Mouse (Mus musculus) stomach, embryonic 16.5 days (tissue): Measurements from ENCODE around the gene Disp3. TPM values are rescaled to one million over a fixed set of nuclear protein-coding genes. Genes with fewer than 3 reads are reported as not detected.
A peak's percentile ranks its signal among the peaks of the same experiment; 100 is the strongest.

Experiments
- ATAC-seq: fragments of 200-750 bp; cut with Nextera tagmentation; 2 replicates; pipeline ENCODE4 v1.8.0; 2017; ENCODE audit warnings: moderate number of reproducible peaks, moderate TSS enrichment; ENCODE audit not compliant: insufficient read depth, low FRiP score
- H3K27ac ChIP-seq: fragments of 300-500 bp; sonication (generic); 2 replicates; pipeline ENCODE4 v1.5.1; 2014; ENCODE audit warnings: low read length
- H3K27me3 ChIP-seq: fragments of 300-500 bp; sonication (generic); 2 replicates; pipeline ENCODE4 v1.6.1; 2014; ENCODE audit warnings: low read length, control low read depth, mixed read lengths; ENCODE audit not compliant: control insufficient read depth, insufficient read depth
- H3K36me3 ChIP-seq: fragments of 300-500 bp; sonication (generic); 2 replicates; pipeline ENCODE4 v1.6.1; 2014; ENCODE audit warnings: low read length; ENCODE audit not compliant: control insufficient read depth, insufficient read depth
- H3K4me1 ChIP-seq: fragments of 300-500 bp; sonication (generic); 2 replicates; pipeline ENCODE4 v1.6.1; 2014; ENCODE audit warnings: low read length, control low read depth, mixed read lengths; ENCODE audit not compliant: control insufficient read depth, insufficient read depth
- H3K4me2 ChIP-seq: fragments of 300-500 bp; sonication (generic); 2 replicates; pipeline ENCODE4 v1.6.1; 2014; ENCODE audit warnings: low read depth, low read length, mixed read lengths
- H3K4me3 ChIP-seq: fragments of 300-500 bp; sonication (generic); replicated peaks from 2 replicates; pipeline ENCODE4 v1.5.1; 2014; ENCODE audit warnings: mild to moderate bottlenecking, low read length
- H3K9ac ChIP-seq: fragments of 300-500 bp; sonication (generic); 2 replicates; pipeline ENCODE4 v1.6.1; 2014; ENCODE audit warnings: low read length
- H3K9me3 ChIP-seq: fragments of 300-500 bp; sonication (generic); replicated peaks from 2 replicates; pipeline ENCODE4 v1.6.1; 2016; ENCODE audit warnings: low read length, control low read depth; ENCODE audit not compliant: control insufficient read depth
- WGBS: fragments of 180-500 bp; shearing (Covaris S2); extraction: QIAGEN DNeasy Blood & Tissue Kit; methylation state at CpG from one replicate; pipeline ENCODE4 v1.1.7; 2014; 5-methylcytosine and 5-hydroxymethylcytosine counted together
- polyA plus RNA-seq: library from polyadenylated mRNA; unstranded; fragments of >200 nt; fragmentation: Nextera tagmentation; extraction: Ambion mirVana; gene quantifications from 2 replicates; pipeline ENCODE4 v1.2.1, GENCODE M21; 2015

Disp3 gene
- polyA plus RNA-seq, 1 experiment from 2014 or later, result 0.12 TPM

DNA sequence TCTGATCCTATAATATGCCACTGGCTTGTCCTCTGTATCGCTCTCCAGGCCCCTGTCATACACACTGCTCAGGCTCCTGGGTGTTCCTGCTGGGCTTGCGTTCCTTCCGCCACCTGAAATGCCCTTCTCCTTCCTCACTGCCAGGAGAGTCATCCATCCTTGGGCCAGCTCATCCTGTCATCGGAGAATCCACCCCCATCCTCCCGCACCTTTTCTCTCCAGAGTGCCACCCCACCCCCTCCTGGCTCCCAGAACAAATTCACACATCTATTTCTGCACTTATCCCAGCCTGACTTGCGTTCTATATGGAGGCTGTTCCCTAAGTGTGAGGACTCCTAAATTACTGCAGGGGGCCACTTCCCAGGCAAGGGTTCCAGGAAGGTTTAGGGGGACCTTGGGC, 9.9 kb upstream of the Disp3 start:
- H3K4me1 ChIP-seq, result no peaks in the 10 kb centered on the region
- H3K36me3 ChIP-seq, result no peaks in the 10 kb centered on the region
- no peak overlapping the region for H3K27ac ChIP-seq
- no peak for ATAC-seq
- no peaks in the 10 kb centered on the region for H3K27me3 ChIP-seq
- no peak overlapping the region for H3K4me2 ChIP-seq
- no peak overlapping the region for H3K9ac ChIP-seq
- no peak overlapping the region for H3K4me3 ChIP-seq
- WGBS, result 71% methylated on average over 6 of the region's 6 CpGs
- no peaks in the 10 kb centered on the region for H3K9me3 ChIP-seq

DNA sequence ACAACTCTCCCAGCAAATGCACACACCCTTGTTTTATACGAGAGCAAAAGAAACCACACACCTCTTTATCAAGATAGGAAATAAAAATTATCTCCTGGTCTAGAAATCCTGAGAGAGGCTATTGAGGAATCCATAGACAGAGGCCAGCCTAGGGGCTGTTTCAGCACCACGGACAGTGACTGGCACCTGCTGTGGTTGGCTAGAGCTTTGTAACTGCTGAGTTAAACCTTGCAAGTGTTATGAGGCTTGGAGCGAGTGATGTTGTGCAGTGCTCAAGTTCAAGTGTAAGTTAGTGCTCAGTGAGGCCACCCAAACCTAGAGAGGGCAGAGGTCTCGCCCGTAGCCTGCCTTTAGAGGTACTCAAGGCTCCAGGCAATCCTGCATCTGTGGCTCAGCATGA, 5.6 kb upstream of the Disp3 start:
- Histone ChIP-seq H3K27ac (no peak overlapping the region), H3K4me3 (no peak overlapping the region), H3K36me3 (no peaks in the 10 kb centered on the region), H3K27me3 (peaks cover 4% of the 10 kb centered on the region; the same call in 1 of the 2 replicates), H3K4me2 (no peak overlapping the region), H3K9me3 (no peaks in the 10 kb centered on the region), H3K4me1 (no peaks in the 10 kb centered on the region), H3K9ac (no peak overlapping the region)
- WGBS, result 17% methylated on average over 5 of the region's 5 CpGs
- no peak for ATAC-seq

DNA sequence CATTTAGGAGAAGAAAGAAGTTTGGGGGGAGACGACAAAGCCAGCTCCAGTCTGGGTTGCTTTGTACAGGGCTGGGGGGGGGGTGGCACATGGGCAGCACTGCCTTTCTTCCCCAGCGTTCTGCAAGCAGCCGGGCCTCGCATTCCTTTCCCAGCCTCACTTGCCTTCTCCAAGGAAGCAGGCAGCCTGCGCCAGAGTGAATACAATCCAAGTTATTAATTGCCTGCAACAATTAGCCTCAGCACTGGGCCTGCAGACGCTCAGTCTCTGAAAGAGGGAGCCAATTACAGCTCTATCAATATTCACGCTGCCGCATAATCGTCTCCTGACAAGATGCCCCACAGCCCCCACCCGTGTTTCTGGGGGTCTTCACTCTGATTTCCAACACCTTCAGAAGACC, 4.1 kb upstream of the Disp3 start:
- 67% methylated on average over 10 of the region's 10 CpGs for WGBS
- H3K9me3 ChIP-seq, result peaks cover 3% of the 10 kb centered on the region; the same call in 1 of the 2 replicates

DNA sequence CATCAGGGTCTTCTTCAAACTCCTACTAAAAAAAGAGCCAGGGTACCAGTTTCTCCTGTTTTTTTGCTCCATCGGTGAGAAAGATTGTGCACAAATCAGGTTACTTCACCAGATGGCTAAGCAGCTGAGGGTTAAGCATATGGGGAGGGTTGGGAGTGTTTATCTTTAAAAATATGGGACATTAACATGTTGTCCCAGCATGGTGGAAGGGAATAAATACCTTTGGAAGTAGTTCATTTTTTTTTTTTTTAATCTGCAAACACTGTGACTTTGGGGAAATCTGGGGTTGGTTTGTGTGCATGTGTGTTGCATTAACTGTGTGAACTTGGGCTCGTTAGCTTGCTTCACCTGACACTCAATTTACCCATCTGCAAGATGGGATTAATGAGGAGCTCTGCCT, 3.3 kb upstream of the Disp3 start:
- Histone ChIP-seq H3K4me2 (no peak overlapping the region), H3K9me3 (peaks cover 3% of the 10 kb centered on the region; the same call in 1 of the 2 replicates), H3K27ac (no peak overlapping the region), H3K9ac (no peak overlapping the region), H3K27me3 (peaks cover 26% of the 10 kb centered on the region), H3K36me3 (no peaks in the 10 kb centered on the region), H3K4me1 (no peaks in the 10 kb centered on the region), H3K4me3 (no peak overlapping the region)
- ATAC-seq, result no peak
- 62% methylated on average over 2 of the region's 2 CpGs for WGBS

More for the DNA sequence above, 4.1 kb upstream of the Disp3 start:
- Histone ChIP-seq H3K9ac (no peak overlapping the region), H3K27ac (no peak overlapping the region), H3K4me1 (no peaks in the 10 kb centered on the region), H3K36me3 (no peaks in the 10 kb centered on the region), H3K4me3 (no peak overlapping the region), H3K27me3 (peaks cover 18% of the 10 kb centered on the region), H3K4me2 (no peak overlapping the region)
- ATAC-seq, result no peak

DNA sequence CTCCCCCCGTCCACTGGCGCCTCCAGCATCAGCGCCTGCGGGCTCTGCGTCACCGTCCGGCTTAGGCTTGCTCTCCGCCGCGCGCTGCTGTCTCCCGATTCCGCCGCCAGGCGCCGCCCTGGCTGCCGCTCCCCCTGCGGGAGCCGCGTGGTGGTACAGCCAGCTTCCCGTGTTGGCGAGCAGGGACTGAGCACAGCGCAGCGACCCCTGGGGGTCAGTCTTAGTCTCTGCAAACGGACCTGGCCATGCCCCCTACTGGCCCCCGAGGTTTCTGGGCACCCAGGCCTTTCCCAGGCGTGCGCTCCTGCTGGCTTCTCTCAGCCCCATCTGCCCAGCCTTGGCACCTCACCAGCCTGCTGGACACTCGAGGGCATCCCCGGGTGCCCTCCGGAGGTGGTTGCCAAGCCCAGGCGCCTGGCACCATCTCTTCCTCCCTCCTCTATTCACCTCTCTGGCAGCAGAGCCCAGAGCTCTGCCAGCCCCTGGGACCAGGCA, 337 bp upstream of the Disp3 start:
- peak overlapping the region; percentile 37 for H3K4me3 ChIP-seq
- peak overlapping the region; percentile 56 for H3K4me2 ChIP-seq
- peaks cover 36% of the 10 kb centered on the region for H3K27me3 ChIP-seq
- 3% methylated on average over 32 of the region's 32 CpGs for WGBS
- H3K4me1 ChIP-seq, result no peaks in the 10 kb centered on the region
- H3K9me3 ChIP-seq, result peaks cover 3% of the 10 kb centered on the region; the same call in 1 of the 2 replicates
- peak; percentile 54; the same call in 1 of the 2 replicates for ATAC-seq
- H3K36me3 ChIP-seq, result no peaks in the 10 kb centered on the region
- H3K9ac ChIP-seq, result no peak overlapping the region
- no peak overlapping the region for H3K27ac ChIP-seq

DNA sequence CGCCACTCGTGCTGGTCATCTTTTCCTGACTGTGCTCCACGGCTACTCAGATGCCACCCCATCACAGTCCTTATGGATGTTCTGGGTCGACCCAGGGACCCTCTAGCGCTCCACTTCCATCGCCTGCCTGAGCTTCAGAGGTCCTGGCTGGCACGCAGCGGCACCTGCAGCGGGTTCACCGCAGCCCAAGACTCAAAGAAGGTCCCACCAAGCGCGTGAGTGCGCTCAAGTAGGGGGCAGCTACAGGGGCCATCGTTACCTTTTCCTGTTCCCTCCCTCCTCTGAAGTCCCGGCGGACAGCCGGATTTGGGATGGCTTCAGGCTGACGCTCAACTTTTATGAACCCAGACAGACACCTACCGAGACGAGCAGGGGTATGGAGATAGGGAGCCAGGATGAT, 724 bp downstream of the Disp3 start:
- Histone ChIP-seq H3K4me1 (no peaks in the 10 kb centered on the region), H3K4me3 (peak overlapping the region; percentile 37; the same call in 1 of the 2 replicates), H3K4me2 (no peak overlapping the region), H3K36me3 (no peaks in the 10 kb centered on the region), H3K9me3 (peaks cover 3% of the 10 kb centered on the region; the same call in 1 of the 2 replicates), H3K27me3 (peaks cover 36% of the 10 kb centered on the region), H3K27ac (no peak overlapping the region), H3K9ac (no peak overlapping the region)
- no peak for ATAC-seq
- WGBS, result 2% methylated on average over 20 of the region's 20 CpGs

DNA sequence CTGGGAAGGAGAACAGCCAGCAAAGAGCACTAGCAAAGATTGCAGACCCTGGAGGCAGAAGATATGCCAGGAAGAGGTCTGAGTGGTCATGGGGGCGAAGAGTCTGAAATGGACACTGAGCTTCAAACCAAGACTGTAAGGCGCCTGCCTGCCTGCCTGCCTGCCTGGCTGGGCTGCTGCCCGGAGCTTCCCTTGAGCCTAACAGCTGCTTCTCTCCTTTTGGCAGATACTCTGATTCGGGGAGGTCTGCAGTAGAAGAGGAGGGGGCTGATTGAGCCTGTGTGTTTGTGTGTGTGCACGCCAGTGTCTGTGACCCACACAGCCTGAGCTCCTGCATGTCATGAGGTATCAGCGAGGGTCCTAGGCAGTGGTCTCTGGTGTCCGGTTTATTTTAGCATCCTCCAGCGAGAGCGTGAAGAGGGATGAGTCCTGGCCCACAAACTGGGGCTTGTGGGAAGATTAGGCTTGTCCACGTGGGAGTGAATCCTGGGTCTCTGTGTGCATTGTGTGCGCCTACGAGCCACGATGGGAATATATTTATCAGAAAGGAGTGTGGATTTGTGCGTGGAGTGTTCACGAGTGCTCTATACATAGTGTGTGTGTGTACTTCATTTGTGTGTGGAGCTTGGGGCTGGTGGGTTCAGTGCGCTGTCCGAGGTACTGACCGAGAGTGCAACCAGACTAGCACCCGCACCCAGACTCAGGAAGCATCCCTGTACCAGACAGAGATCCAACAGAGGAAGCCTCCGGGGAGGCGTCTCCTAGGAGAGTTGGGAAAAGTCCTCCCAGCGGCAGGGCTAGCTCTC, 1.3 kb downstream of the Disp3 start:
- no peaks in the 10 kb centered on the region for H3K4me1 ChIP-seq
- H3K27ac ChIP-seq, result no peak overlapping the region
- no peak overlapping the region for H3K4me2 ChIP-seq
- H3K9ac ChIP-seq, result no peak overlapping the region
- no peaks in the 10 kb centered on the region for H3K36me3 ChIP-seq
- H3K4me3 ChIP-seq, result no peak overlapping the region
- peak; percentile 46; the same call in 1 of the 2 replicates for ATAC-seq
- WGBS, result 18% methylated on average over 22 of the region's 22 CpGs
- peaks cover 36% of the 10 kb centered on the region for H3K27me3 ChIP-seq
- peaks cover 3% of the 10 kb centered on the region; the same call in 1 of the 2 replicates for H3K9me3 ChIP-seq

DNA sequence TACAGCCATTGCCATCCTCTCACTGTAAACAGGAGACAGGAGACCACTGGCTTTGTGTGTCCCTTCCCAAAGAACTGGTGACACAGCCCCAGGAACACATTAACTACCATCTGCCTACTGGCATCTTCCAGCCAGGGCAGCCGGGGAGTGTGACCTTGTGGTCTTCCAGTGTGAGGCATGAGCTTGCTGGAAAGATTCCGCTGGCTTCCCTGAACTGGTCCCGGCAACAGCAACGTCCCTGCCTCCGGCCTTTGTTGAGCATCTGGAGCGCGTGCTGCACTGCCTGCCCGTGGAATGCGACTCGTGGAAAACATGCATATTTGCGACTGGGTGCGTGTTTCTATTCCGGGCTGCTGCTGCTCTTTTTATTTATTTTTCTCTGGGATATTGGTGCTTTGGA, 3.5 kb downstream of the Disp3 start:
- Histone ChIP-seq H3K27me3 (peaks cover 36% of the 10 kb centered on the region), H3K9me3 (peaks cover 3% of the 10 kb centered on the region; the same call in 1 of the 2 replicates), H3K4me3 (no peak overlapping the region), H3K27ac (no peak overlapping the region), H3K36me3 (no peaks in the 10 kb centered on the region), H3K4me1 (no peaks in the 10 kb centered on the region), H3K9ac (no peak overlapping the region), H3K4me2 (no peak overlapping the region)
- 53% methylated on average over 13 of the region's 13 CpGs for WGBS
- ATAC-seq, result no peak

DNA sequence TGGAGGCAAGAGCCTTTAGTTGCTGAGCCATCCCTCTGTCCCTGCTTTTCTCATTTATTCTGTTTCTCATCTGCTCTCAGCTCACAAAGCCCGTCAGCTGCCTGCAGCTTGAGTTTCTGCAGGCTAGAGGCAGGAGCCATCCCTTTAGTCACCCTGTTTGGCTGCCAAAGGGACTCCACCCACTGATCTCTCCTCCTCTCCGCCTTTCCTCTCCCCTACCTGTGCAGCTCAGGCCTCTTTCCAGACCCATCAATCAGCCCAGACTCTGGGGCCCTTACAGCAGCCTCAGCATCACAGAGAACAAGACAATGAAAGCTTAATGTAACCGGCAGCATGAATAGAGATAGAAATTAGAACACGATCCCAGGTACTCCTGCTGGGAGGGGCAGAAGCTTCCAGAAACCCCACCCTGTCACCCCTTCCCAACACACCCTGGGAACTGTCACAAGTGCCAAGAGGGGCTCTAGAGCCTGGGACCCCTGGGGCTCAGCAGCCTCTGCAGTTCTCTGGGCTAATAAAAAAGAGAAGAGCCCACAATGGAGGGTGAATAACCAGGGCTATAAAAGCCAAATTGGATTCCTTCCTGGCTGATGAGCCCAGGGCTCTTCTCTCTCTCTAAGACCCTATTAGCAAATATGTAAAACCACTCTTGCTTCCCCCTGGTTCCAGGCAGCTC, 10.8 kb downstream of the Disp3 start:
- Histone ChIP-seq H3K36me3 (no peaks in the 10 kb centered on the region), H3K27ac (no peak overlapping the region), H3K27me3 (peaks cover 10% of the 10 kb centered on the region), H3K4me3 (no peak overlapping the region), H3K4me1 (no peaks in the 10 kb centered on the region), H3K4me2 (no peak overlapping the region), H3K9ac (no peak overlapping the region), H3K9me3 (no peaks in the 10 kb centered on the region)
- 11% methylated on average over 4 of the region's 4 CpGs for WGBS
- no peak for ATAC-seq
